Mouse (Mus musculus): ENCODE data around the gene Aspscr1. TPM values are rescaled to one million over a fixed set of nuclear protein-coding genes. Genes with fewer than 3 reads are reported as not detected.
A peak's percentile ranks its signal among the peaks of the same experiment; 100 is the strongest.
"Not testable (repeated sequence)": the region's sequence is repeated elsewhere in the genome, so short reads cannot be mapped to it uniquely, and the experiment has no call there.

Gene Aspscr1
- total RNA-seq, 4 experiments from 2014 or later: 57.0 to 64.7 (median 61.2) TPM

- no peak for DNase-seq (ENCODE audit: low spot score in 2 of 2)
Observed at GRCm38 (mm10) chr11:120712771-120713568, 40.2 kb downstream of the Aspscr1 start.

GRCm38 (mm10) chr11:120713580-120714518 is 41.1 kb downstream of the Aspscr1 start, which contains the start of the genes Cenpx and Lrrc45:
Cenpx (minus strand) TSS chr11:120713738.
Lrrc45 (plus strand) TSS chr11:120713925.
- peak; percentile 92 to 98 for DNase-seq (ENCODE audit: low spot score in 2 of 2)

GRCm38 (mm10) chr11:120714546-120714945 is 41.8 kb downstream of the Aspscr1 start:
- no peak for DNase-seq (ENCODE audit: low spot score in 2 of 2)

- DNase-seq (ENCODE audit: low spot score in 2 of 2): no peak
Observed at GRCm38 (mm10) chr11:120715131-120715530, 42.4 kb downstream of the Aspscr1 start.

DNA sequence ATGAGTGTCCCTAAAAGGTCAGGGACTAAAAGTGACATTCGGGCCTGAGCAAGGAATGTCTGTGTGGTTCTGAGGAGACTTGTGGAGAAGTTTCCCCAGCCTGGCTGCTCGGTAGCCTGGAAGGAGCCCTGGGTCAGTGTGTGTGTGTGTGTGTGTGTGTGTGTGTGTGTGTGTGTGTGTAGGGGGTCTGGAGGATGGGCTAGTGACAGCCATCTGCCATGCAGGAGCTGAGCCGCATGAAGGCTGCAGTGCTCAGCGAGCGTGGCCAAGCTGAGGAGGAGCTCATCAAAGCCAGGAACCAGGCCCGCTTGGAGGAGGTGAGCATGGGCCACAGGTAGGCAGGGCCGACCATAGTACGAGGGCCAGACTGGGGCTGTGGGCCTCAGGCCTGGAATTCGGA is 46.5 kb downstream of the Aspscr1 start:
- no peak for DNase-seq (ENCODE audit: low spot score in 2 of 2)

DNA sequence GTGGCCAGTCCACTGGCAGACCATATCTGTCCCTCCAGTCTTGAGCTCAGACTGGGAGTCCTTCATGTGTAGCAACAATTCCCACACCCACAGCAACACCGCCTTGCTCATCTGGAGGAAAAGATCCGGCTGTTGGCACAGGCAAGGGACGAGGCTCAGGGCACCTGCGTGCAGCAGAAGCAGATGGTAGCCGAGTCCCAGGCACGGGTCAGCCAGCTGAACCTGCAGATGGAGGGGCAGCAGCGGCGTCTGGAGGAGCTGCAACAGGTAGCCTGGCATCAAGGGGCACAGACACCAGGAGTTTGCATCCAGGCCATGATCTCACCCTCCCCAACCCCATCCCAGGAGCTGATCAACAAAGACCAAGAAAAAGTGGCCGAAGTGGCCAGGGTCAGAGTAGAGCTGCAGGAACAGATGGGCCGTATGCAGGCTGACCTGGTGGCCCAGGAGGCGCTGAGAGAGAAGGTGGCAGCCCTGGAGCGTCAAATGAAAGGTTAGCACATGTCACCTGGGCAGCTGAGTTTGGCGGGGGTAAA is 47.1 kb downstream of the Aspscr1 start:
- no peak for DNase-seq (ENCODE audit: low spot score in 2 of 2)

GRCm38 (mm10) chr11:120720450-120720849 is 47.7 kb downstream of the Aspscr1 start:
- peak in 1 of 2 experiments; percentile 86 for DNase-seq (ENCODE audit: low spot score in 2 of 2)

DNA sequence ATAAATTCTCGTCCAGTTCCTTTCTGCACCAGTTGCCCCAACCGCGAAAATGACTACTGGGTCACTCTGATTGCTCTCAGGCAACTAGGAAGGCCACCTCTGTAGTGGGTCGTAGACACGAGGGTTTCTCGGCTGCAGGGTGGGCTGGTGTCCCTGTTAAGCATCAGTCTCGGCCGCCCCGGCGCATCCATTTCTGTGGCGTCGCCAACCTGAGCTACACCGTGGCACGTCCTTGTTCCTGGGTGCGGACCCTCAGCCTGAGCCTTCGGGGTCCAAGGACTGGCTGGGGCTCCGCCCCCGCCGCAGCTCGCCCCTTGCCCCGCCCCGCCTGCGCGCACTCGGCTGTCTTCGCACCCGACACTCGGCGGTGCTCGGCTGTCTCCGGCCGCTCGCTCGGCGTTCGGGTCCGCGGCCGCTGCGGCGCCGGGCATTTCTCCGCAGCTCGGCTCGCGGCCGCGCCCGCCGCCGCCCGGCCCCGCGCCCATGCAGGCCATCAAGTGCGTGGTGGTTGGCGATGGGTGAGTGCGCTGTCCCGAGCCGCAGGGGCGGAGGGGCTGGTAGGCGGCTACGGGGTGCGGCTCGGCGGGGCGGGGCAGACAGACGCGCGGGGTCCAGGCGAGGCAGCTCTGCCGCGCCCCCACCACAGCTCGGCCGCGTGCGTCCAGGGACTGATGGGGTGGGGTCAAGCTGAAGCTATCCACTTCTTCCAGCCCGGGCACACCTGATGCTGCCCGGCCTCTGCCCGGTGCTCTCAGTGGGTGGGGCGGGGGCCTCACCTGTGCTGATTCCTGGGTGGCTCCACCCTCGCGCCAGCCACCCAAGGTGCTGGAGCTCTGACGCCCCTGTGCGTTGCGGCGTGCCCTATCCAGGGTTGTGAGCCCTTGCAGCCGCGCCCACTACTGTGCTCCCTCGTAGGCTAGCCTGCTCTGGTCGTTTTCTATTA is 48.6 kb downstream of the Aspscr1 start, which contains the start of gene Rac3:
Gene Rac3, plus strand, starts transcription at position 347 of the 943 bp plus-strand sequence.
- peak in 1 of 2 experiments; percentile 34 for DNase-seq (ENCODE audit: low spot score in 2 of 2)

DNA sequence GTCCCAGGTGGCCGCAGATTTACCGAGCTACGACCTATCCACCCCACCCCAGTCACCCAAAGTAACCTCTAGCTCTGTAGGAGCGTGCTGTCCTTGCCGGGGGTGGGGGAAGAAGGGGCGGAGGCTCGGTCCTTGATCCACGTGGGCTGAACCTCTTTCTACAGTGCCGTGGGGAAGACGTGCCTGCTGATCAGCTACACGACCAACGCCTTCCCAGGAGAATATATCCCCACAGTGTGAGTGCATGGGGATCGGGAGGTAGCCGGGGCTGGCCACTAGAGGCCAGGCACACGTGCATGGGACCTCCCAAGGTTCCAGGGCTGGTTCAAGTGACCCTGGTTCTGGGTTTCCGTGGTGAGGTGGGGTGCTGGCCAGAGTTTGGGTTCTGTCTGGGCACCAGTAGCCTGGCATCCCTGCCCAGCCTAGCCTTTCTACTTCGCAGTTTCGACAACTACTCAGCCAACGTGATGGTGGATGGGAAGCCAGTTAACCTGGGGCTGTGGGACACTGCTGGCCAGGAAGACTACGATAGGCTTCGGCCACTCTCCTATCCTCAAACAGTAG is 49.4 kb downstream of the Aspscr1 start:
- no peak for DNase-seq (ENCODE audit: low spot score in 2 of 2)

DNA sequence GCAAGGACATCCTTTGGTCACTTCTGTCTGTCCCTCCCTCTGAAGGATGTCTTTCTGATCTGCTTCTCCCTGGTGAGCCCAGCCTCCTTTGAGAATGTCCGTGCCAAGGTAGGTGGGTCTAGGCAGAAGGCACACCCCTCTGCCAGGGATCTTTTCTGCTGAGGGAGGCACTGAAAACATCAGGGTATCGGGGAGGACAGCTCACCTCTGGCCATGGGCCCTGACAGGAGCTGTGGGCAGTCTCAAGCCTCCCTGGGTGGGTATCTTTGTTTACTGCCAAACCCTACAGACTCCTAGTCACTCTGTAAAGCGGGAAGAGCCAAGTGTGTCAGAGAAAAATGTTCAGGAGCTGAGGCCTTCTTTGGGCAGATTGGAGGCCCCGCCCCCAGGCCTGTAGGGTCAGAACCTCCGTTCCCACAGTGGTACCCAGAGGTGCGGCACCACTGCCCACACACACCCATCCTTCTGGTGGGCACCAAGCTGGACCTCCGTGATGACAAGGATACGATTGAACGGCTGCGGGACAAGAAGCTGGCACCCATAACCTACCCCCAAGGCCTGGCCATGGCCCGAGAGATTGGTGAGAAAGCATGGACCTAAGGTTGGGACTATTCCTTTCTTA is 50.1 kb downstream of the Aspscr1 start:
- DNase-seq (ENCODE audit: low spot score in 2 of 2): no peak

DNA sequence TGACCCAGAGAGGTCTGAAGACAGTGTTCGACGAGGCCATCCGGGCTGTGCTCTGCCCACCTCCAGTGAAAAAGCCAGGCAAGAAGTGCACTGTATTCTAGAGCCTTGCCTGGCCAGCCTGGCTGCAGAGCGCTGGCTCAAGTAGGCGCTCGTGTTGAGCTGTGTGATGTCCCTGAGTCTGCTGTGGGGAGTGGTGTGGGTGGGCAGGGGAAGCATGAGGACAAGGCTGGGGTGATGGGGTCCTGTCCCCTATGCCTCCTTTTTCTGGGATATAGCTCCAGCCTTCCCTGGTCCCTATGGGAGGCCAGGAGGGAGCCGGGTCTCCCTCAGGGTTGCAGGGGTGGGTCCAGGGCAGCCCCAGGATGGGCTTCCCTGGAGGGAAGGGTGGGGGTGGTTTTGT is 50.7 kb downstream of the Aspscr1 start:
- no peak for DNase-seq (ENCODE audit: low spot score in 2 of 2)

GRCm38 (mm10) chr11:120726243-120727168 is 53.7 kb downstream of the Aspscr1 start:
- DNase-seq (ENCODE audit: low spot score in 2 of 2): no peak

GRCm38 (mm10) chr11:120727169-120727527 is 54.4 kb downstream of the Aspscr1 start, which contains the start of gene Dcxr:
Dcxr (minus strand) TSS chr11:120727281.
- no peak for DNase-seq (ENCODE audit: low spot score in 2 of 2)

DNA sequence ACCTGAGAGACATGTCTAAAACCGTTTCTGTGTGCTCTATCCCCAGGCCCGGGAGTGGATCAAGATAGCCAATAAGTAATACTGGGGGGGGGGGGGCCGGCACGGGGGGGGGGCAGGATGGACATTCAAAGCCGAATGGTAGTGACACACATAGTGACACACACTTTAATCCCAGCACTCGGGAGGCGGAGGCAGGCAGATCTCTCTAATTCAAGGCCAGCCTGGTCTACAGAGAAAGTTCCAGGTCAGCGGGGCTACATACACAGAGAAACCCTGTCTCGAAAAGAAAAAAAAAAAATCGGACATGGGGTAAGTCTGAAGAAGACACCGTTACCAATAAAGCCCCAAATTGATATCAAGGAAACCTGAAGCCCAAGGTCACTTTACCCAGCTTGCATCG is 54.8 kb downstream of the Aspscr1 start:
- DNase-seq (ENCODE audit: low spot score in 2 of 2): no peak

DNA sequence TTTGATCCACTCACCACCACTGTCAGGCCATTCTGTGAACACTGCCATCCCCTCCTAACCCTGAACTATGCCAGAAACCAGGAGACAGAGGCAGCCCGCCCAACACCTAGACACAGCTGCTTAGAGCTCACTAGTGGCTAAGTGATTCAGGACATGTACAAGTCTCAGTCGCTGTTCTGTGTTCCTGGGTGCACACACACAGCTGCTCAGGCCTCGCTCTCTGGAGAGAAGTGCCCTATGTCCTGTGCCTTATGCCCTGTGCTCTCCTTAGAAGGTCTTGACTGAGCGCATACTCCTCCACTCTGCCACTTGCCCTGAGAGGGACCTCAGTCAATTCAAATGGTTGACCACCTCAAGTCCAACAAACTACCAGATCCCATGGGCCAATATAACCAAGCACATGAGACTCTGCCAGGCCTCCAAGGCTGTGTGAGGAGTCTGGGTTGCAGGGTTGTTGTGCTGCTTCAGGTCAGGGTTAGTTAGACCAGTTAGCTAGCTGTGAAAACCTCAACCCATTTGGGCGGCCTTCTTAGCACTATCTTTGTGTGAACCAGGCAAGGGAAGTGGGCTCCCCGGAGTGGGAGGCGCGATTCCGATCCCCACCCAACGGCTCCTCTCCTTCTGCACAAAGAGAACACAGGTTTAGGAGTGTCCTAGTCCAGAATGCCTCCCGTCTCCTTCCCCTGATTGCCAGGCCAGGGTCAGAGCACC is 55.9 kb downstream of the Aspscr1 start:
- no peak for DNase-seq (ENCODE audit: low spot score in 2 of 2)

DNA sequence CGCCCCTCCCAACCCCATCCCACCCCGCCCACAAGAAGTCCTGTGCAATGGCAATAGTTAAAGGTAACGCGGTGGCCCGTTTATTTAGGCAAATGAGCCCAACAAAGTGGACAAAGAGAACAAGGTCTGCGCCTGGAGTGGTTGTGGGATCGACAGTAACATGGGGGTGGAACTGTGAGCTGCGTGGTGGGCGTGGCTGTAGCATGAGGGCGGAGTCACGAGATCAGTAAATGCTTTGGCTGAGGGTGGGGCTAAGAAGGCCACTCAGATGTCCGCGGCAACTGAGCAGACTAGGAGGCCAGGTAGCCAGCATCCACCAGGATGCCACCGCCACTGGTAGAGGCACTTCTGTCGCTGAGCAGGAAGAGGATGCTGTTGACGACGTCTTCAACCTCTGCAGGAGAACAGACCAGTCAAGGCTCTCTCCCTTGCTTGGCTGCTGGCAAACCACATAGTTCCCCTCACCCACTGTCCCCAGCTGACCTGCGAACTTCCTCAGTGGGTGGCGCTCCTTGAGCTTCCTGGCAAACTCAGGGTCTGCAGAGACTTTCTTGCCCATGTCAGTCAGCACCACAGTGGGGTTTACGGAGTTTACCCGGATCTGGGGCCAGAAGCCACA is 56.8 kb downstream of the Aspscr1 start:
- DNase-seq (ENCODE audit: low spot score in 2 of 2): not testable (repeated sequence)

- no peak for DNase-seq (ENCODE audit: low spot score in 2 of 2)
Observed at GRCm38 (mm10) chr11:120730331-120730870, 57.6 kb downstream of the Aspscr1 start.

All from left cerebral cortex, adult 8-10 months (tissue).